Comparison of ENCODE assay signal across 8 mouse cellular contexts in the genomic region with DNA sequence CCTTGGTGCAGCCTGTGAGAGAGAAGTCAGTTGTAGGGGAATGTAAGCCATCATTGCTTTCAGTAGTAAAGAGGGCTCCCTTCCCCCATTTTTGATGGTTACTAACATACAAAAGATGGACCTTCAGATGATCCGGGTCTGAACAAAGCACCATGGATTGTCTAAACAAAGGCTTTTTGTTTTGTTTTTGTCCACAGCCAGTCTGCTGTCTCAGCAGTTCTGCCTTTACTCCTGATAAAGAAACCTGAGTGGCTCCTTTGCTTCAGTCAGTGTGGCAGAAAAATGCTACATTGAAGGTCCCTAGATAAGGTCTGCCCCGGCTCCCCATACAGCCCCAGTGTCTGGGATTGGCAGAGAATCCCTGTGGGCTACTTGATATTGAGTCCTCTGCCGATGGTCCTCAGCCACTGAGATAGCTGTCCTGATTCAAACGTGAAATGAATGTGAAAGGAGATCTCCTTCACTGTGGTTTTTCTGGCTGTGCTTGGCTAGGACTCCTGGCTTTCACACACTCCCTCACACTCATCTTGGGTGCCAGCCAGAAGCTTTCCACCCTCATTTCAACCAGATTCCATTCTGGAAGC.
DNase-seq lines count a peak whose midpoint lies in the region; ATAC-seq lines count a peak whose summit lies in the region.

No protein-coding gene starts in this region.

- WGBS in heart, embryonic 16.5 days, result 12% methylated on average over 4 of the region's 4 CpGs
- WGBS in neural tube, embryonic 14.5 days, result 8% methylated on average over 4 of the region's 4 CpGs

- H3K27me3 ChIP-seq in heart, embryonic 16.5 days (ENCODE audit: control insufficient read depth, insufficient read depth, low read length), result no peaks in the 10 kb centered on the region
- H3K27me3 ChIP-seq in neural tube, embryonic 14.5 days (ENCODE audit: control insufficient read depth, insufficient read depth, low read length), result no peaks in the 10 kb centered on the region

- peak overlapping the region; percentile 14; the same call in 1 of the 2 replicates for H3K9ac ChIP-seq in heart, embryonic 16.5 days (ENCODE audit: low read length)
- H3K9ac ChIP-seq in neural tube, embryonic 14.5 days (replicated peaks; ENCODE audit: low read depth, low read length), result no peak overlapping the region

- peak; percentile 15 for DNase-seq in lung, postnatal 36 days
- DNase-seq in lung, postnatal 25 days (ENCODE audit: low spot score), result no peak
- DNase-seq in embryo, embryonic 10.5 days (ENCODE audit: low spot score), result peak; percentile 46
- DNase-seq in left cerebral cortex, adult 11 months (ENCODE audit: low spot score), result peak; percentile 24
- DNase-seq in spleen, adult 12 weeks (ENCODE audit: low spot score), result no peak

- H3K4me3 ChIP-seq in heart, embryonic 16.5 days (ENCODE audit: low read length), result no peak overlapping the region
- H3K4me3 ChIP-seq in neural tube, embryonic 14.5 days (ENCODE audit: low read depth, low read length), result no peak overlapping the region

- peak overlapping the region; percentile 80 for H3K27ac ChIP-seq in heart, embryonic 16.5 days (ENCODE audit: low read length)
- peak overlapping the region; percentile 77 for H3K27ac ChIP-seq in neural tube, embryonic 14.5 days (ENCODE audit: low read depth, low read length)

- peak; percentile 32; the same call in 1 of the 2 replicates for ATAC-seq in heart, embryonic 16.5 days (replicated peaks; ENCODE audit: extremely low read depth, insufficient read depth, low FRiP score)
- ATAC-seq in neural tube, embryonic 14.5 days (ENCODE audit: low read depth), result peak; percentile 57
- no peak for ATAC-seq in monocyte, adult 5-6 weeks (replicated peaks; ENCODE audit: insufficient number of reproducible peaks, low FRiP score, low TSS enrichment, poor library complexity, severe bottlenecking)

- 0 out of 2 replicates have a peak, but pooled peaks cover 2% of the 10 kb centered on the region for H3K36me3 ChIP-seq in heart, embryonic 16.5 days (ENCODE audit: control insufficient read depth, insufficient read depth)
- H3K36me3 ChIP-seq in neural tube, embryonic 14.5 days (ENCODE audit: control insufficient read depth, insufficient read depth, low read length), result no peaks in the 10 kb centered on the region

- H3K9me3 ChIP-seq in heart, embryonic 16.5 days (replicated peaks; ENCODE audit: control insufficient read depth, low read length), result no peaks in the 10 kb centered on the region
- H3K9me3 ChIP-seq in neural tube, embryonic 14.5 days (ENCODE audit: control insufficient read depth, low read length), result no peaks in the 10 kb centered on the region; the same call in 1 of the 2 replicates

- peaks cover 16% of the 10 kb centered on the region for H3K4me1 ChIP-seq in heart, embryonic 16.5 days (ENCODE audit: control insufficient read depth, insufficient read depth, low read length)
- peaks cover 12% of the 10 kb centered on the region for H3K4me1 ChIP-seq in neural tube, embryonic 14.5 days (ENCODE audit: control insufficient read depth, insufficient read depth, low read length)

- H3K4me2 ChIP-seq in heart, embryonic 16.5 days (ENCODE audit: low read depth, low read length), result peak overlapping the region; percentile 11
- peak overlapping the region; percentile 0; the same call in 1 of the 2 replicates for H3K4me2 ChIP-seq in neural tube, embryonic 14.5 days (ENCODE audit: low read depth, low read length)

Comparison
In these comparisons a context has a peak if more than half of its experiments do, and no peak if none do; other contexts are left out.
1. DNase-seq: peak in lung, postnatal 36 days (single experiment), embryo, embryonic 10.5 days (single experiment) and left cerebral cortex, adult 11 months (single experiment); none in lung, postnatal 25 days (single experiment) and spleen, adult 12 weeks (single experiment).